Mouse (Mus musculus) liver, postnatal 0 days (tissue): Measurements from ENCODE around the gene Lfng.

ENCODE experiments used
- CTCF ChIP-seq: sonication (generic); IDR thresholded peaks from 2 replicates; pipeline ENCODE4 v1.5.1; 2016; ENCODE audit warnings: antibody characterized with exemption, low read depth
- EP300 ChIP-seq: IDR thresholded peaks from 2 replicates; pipeline ENCODE4 v1.6.1; 2016; ENCODE audit warnings: antibody characterized with exemption, low read depth, mild to moderate bottlenecking

GRCm38 (mm10) chr5:140639312-140639711 lies 32.2 kb downstream of the Lfng start:
- TF ChIP-seq EP300 (no peak), CTCF (no peak)
